Mouse (Mus musculus): ENCODE data around the gene Mcidas.

- TF ChIP-seq POLR2A (IDR thresholded peaks at IDR 0.05; ENCODE audit: borderline replicate concordance, extremely low read depth, insufficient read depth, insufficient read length, poor library complexity, severe bottlenecking) = no peak
- no peak for TF ChIP-seq CTCF (IDR thresholded peaks at IDR 0.05; ENCODE audit: borderline replicate concordance, extremely low read depth, insufficient read depth, insufficient read length)
Observed at GRCm38 (mm10) chr13:112986451-112986950, 7.1 kb upstream of the Mcidas start.

Measured in brain, embryonic 14.5 days (tissue).